Mouse (Mus musculus): ENCODE data around the gene Kif28. TPM values are rescaled to one million over a fixed set of nuclear protein-coding genes. Genes with fewer than 3 reads are reported as not detected.
"Not testable (repeated sequence)": the region's sequence is repeated elsewhere in the genome, so short reads cannot be mapped to it uniquely, and the experiment has no call there.

The Kif28 gene
- polyA plus RNA-seq, 1 experiment from 2014 or later: not detected

- ATAC-seq (no peak), DNase-seq (ENCODE audit: low spot score) (no peak)
- no peak overlapping the region for H3K27ac ChIP-seq (ENCODE audit: low read depth, low read length)
- WGBS: 89% methylated on average over 3 of the region's 3 CpGs
- no peak overlapping the region for H3K4me2 ChIP-seq (ENCODE audit: low read length)
- no peaks in the 10 kb centered on the region for H3K4me1 ChIP-seq (ENCODE audit: control insufficient read depth, insufficient read depth, low read length)
- H3K36me3 ChIP-seq (ENCODE audit: control insufficient read depth, insufficient read depth, low read length): peaks cover 49% of the 10 kb centered on the region
- H3K9me3 ChIP-seq (replicated peaks; ENCODE audit: control insufficient read depth, low read length): no peaks in the 10 kb centered on the region
- H3K4me3 ChIP-seq (ENCODE audit: low read depth, low read length): no peak overlapping the region
- no peak overlapping the region for H3K9ac ChIP-seq (ENCODE audit: low read length)
- H3K27me3 ChIP-seq (replicated peaks; ENCODE audit: control insufficient read depth, insufficient read depth, low read length): no peaks in the 10 kb centered on the region
These were observed 57.1 kb downstream of the Kif28 start for GRCm38 (mm10) chr1:179687966-179688365.

DNA sequence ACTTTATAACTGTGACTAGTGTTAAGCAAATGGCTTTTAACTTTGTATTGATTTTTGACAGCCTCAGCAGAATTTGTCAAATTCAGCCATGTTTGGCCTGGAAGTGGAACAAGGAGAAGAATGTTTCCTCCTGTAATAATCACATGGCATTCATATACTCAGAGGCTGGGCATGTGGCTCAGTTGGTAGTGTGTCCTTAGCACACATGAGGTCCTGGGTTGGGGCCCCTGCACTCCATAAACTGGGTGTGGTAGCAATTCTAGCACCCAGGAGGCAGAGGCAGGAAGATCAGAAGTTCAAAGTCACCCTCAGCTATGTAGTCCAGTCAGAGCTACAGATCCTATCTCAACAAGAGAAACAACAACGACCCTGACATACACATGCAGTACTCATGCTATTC is 57.8 kb downstream of the Kif28 start:
- 90% methylated on average over 1 of the region's 1 CpGs for WGBS
- no peak for ATAC-seq

DNA sequence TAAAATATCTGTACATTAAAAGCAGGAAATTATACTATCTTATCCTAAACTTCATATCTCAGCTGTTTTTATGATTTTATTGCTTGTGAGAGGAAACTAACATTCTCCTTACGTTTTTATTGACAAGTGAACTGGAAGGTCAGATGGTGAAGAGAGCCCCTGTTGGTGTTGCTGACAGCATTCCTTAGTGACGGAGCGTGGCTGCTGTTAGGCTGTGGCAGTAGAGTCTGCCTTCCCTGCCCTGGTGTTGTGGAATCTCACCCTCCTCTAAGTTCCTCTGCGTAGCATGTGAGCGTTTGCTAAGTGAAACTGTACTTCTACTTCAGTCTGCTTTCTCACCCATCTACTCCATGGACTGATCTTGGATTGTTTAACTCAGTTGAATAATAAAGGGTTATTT is 58.3 kb downstream of the Kif28 start:
- Histone ChIP-seq H3K4me3 (ENCODE audit: low read depth, low read length) (no peak overlapping the region), H3K36me3 (ENCODE audit: control insufficient read depth, insufficient read depth, low read length) (peaks cover 58% of the 10 kb centered on the region), H3K4me1 (ENCODE audit: control insufficient read depth, insufficient read depth, low read length) (no peaks in the 10 kb centered on the region), H3K27ac (ENCODE audit: low read depth, low read length) (no peak overlapping the region), H3K27me3 (replicated peaks; ENCODE audit: control insufficient read depth, insufficient read depth, low read length) (no peaks in the 10 kb centered on the region), H3K9me3 (replicated peaks; ENCODE audit: control insufficient read depth, low read length) (no peaks in the 10 kb centered on the region), H3K9ac (ENCODE audit: low read length) (no peak overlapping the region), H3K4me2 (ENCODE audit: low read length) (no peak overlapping the region)
- DNase-seq (ENCODE audit: low spot score) (no peak), ATAC-seq (no peak)
- 92% methylated on average over 5 of the region's 5 CpGs for WGBS

More for the DNA sequence above, 57.8 kb downstream of the Kif28 start:
- Histone ChIP-seq H3K9me3 (replicated peaks; ENCODE audit: control insufficient read depth, low read length) (no peaks in the 10 kb centered on the region), H3K27me3 (replicated peaks; ENCODE audit: control insufficient read depth, insufficient read depth, low read length) (no peaks in the 10 kb centered on the region), H3K27ac (ENCODE audit: low read depth, low read length) (no peak overlapping the region), H3K4me3 (ENCODE audit: low read depth, low read length) (no peak overlapping the region), H3K9ac (ENCODE audit: low read length) (no peak overlapping the region), H3K36me3 (ENCODE audit: control insufficient read depth, insufficient read depth, low read length) (peaks cover 53% of the 10 kb centered on the region), H3K4me1 (ENCODE audit: control insufficient read depth, insufficient read depth, low read length) (no peaks in the 10 kb centered on the region), H3K4me2 (ENCODE audit: low read length) (no peak overlapping the region)
- no peak for DNase-seq (ENCODE audit: low spot score)

- no peak overlapping the region for H3K9ac ChIP-seq (ENCODE audit: low read length)
- no peaks in the 10 kb centered on the region for H3K9me3 ChIP-seq (replicated peaks; ENCODE audit: control insufficient read depth, low read length)
- H3K4me2 ChIP-seq (ENCODE audit: low read length): no peak overlapping the region
- H3K36me3 ChIP-seq (ENCODE audit: control insufficient read depth, insufficient read depth, low read length): peaks cover 61% of the 10 kb centered on the region
- no peaks in the 10 kb centered on the region for H3K4me1 ChIP-seq (ENCODE audit: control insufficient read depth, insufficient read depth, low read length)
- H3K4me3 ChIP-seq (ENCODE audit: low read depth, low read length): no peak overlapping the region
- ATAC-seq (no peak), DNase-seq (ENCODE audit: low spot score) (no peak)
- 89% methylated on average over 6 of the region's 6 CpGs for WGBS
- no peak overlapping the region for H3K27ac ChIP-seq (ENCODE audit: low read depth, low read length)
- H3K27me3 ChIP-seq (replicated peaks; ENCODE audit: control insufficient read depth, insufficient read depth, low read length): no peaks in the 10 kb centered on the region
These were observed 58.7 kb downstream of the Kif28 start for GRCm38 (mm10) chr1:179686348-179686747.

DNA sequence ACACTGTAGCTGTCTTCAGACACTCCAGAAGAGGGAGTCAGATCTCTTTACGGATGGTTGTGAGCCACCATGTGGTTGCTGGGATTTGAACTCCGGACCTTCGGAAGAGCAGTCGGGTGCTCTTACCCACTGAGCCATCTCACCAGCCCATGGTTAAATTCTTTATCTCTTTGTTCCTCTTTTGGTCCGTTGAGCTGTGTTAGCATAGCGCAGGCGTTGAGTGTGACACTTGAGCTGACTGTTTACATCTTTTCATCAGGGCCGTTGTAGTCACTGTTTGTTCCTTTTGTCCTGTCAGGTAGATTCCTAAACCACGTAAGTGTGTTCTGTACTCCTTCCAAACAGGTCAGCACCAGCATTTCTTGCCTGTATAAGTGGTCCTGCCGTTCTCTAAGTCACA is 62.3 kb downstream of the Kif28 start:
- not testable (repeated sequence) for H3K4me2 ChIP-seq (ENCODE audit: low read length); H3K27ac ChIP-seq (ENCODE audit: low read depth, low read length); ATAC-seq; H3K27me3 ChIP-seq (replicated peaks; ENCODE audit: control insufficient read depth, insufficient read depth, low read length); H3K4me3 ChIP-seq (ENCODE audit: low read depth, low read length); H3K4me1 ChIP-seq (ENCODE audit: control insufficient read depth, insufficient read depth, low read length); DNase-seq (ENCODE audit: low spot score); H3K9ac ChIP-seq (ENCODE audit: low read length); H3K9me3 ChIP-seq (replicated peaks; ENCODE audit: control insufficient read depth, low read length)
- H3K36me3 ChIP-seq (ENCODE audit: control insufficient read depth, insufficient read depth, low read length): peaks cover 75% of the 10 kb centered on the region
- 92% methylated on average over 9 of the region's 10 CpGs for WGBS

DNA sequence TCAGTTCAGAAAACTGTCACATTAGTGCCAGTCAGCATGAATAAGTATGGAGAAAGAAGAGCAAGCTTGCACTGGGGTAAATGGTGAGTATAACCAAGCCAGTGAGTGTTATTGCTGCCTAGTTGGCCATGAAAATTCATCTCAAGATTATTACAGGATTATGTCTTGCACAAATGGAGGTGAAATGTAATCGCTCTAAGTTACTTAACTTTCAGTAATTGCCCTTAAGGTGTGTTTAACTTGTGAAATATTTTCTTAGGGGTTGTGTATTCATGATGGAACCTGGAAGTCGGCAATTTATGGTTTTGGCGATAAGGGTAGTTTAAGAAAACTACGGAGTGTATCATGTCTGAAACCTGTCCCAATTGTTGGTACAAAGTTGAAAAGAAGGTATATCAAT is 65.7 kb downstream of the Kif28 start:
- no peaks in the 10 kb centered on the region for H3K4me1 ChIP-seq (ENCODE audit: control insufficient read depth, insufficient read depth, low read length)
- no peak overlapping the region for H3K27ac ChIP-seq (ENCODE audit: low read depth, low read length)
- 96% methylated on average over 4 of the region's 4 CpGs for WGBS
- H3K27me3 ChIP-seq (replicated peaks; ENCODE audit: control insufficient read depth, insufficient read depth, low read length): no peaks in the 10 kb centered on the region
- no peak overlapping the region for H3K9ac ChIP-seq (ENCODE audit: low read length)
- DNase-seq (ENCODE audit: low spot score) (no peak), ATAC-seq (no peak)
- no peak overlapping the region for H3K4me3 ChIP-seq (ENCODE audit: low read depth, low read length)
- no peak overlapping the region for H3K4me2 ChIP-seq (ENCODE audit: low read length)
- H3K36me3 ChIP-seq (ENCODE audit: control insufficient read depth, insufficient read depth, low read length): peaks cover 66% of the 10 kb centered on the region
- no peaks in the 10 kb centered on the region for H3K9me3 ChIP-seq (replicated peaks; ENCODE audit: control insufficient read depth, low read length)

- H3K4me3 ChIP-seq (ENCODE audit: low read depth, low read length): no peak overlapping the region
These were observed 68.0 kb downstream of the Kif28 start for GRCm38 (mm10) chr1:179677031-179677430.

DNA sequence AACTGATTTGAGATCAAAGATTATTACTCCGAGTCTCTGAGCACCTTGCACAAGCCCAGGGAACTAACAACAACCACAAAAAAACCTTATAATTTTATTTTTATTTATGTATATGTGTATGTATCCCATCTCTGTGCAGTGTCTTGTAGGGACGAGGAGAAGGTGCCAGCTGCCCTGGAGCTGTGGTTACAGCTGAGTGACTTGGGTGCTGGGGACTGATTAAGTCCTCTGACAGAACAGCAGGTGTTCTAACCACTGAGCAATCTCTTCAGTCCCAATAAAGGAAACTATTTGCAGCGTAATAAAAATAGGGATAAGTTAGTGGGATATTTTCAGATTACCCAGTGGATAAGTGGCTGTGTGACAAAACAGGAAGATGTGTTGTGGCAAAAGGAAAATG is 70.7 kb downstream of the Kif28 start:
- H3K27me3 ChIP-seq (replicated peaks; ENCODE audit: control insufficient read depth, insufficient read depth, low read length): no peaks in the 10 kb centered on the region
- 91% methylated on average over 3 of the region's 3 CpGs for WGBS
- DNase-seq (ENCODE audit: low spot score) (no peak), ATAC-seq (no peak)
- no peak overlapping the region for H3K9ac ChIP-seq (ENCODE audit: low read length)
- H3K27ac ChIP-seq (ENCODE audit: low read depth, low read length): no peak overlapping the region
- peaks cover 45% of the 10 kb centered on the region for H3K36me3 ChIP-seq (ENCODE audit: control insufficient read depth, insufficient read depth, low read length)
- no peaks in the 10 kb centered on the region for H3K9me3 ChIP-seq (replicated peaks; ENCODE audit: control insufficient read depth, low read length)
- no peak overlapping the region for H3K4me2 ChIP-seq (ENCODE audit: low read length)
- H3K4me3 ChIP-seq (ENCODE audit: low read depth, low read length): no peak overlapping the region
- 0 out of 2 replicates have a peak, but pooled peaks cover under 1% of the 10 kb centered on the region for H3K4me1 ChIP-seq (ENCODE audit: control insufficient read depth, insufficient read depth, low read length)

More at GRCm38 (mm10) chr1:179677031-179677430, 68.0 kb downstream of the Kif28 start:
- Histone ChIP-seq H3K27me3 (replicated peaks; ENCODE audit: control insufficient read depth, insufficient read depth, low read length) (no peaks in the 10 kb centered on the region), H3K27ac (ENCODE audit: low read depth, low read length) (no peak overlapping the region), H3K4me1 (ENCODE audit: control insufficient read depth, insufficient read depth, low read length) (no peaks in the 10 kb centered on the region), H3K9me3 (replicated peaks; ENCODE audit: control insufficient read depth, low read length) (no peaks in the 10 kb centered on the region), H3K9ac (ENCODE audit: low read length) (no peak overlapping the region), H3K36me3 (ENCODE audit: control insufficient read depth, insufficient read depth, low read length) (peaks cover 64% of the 10 kb centered on the region), H3K4me2 (ENCODE audit: low read length) (no peak overlapping the region)
- ATAC-seq (no peak), DNase-seq (ENCODE audit: low spot score) (no peak)
- 89% methylated on average over 2 of the region's 2 CpGs for WGBS

DNA sequence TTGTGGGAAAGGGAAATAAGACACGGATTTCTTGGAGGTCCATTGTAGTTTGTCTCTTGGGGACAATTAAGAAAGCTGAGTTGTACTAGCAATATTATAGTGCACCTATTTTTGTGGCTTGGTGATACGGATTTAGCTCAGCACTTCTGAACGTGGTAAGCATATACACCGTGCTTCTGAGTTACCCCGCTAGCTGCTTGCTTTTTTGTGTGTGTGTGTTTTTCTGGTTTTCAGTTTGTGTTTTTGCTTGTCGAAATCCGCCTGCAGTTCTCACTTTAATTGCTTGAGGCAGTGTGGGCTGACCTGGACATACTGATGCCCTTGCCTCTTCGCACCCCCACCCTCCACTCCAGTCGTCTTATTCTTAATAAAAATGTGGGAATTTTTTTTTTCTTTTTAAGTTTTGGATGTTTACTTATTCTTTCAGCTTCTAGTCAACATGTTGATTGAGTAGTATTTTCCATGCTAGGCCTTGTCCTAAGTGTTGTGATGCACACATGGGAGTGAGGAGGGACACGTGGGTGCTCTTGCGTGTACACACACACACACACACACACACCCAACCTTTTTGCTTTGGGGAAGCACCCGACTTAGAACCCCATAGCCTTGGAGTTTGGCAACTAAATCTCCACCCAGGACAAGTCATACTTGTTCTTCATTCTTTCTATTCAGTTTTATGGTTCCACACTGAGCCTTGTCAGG is 76.1 kb downstream of the Kif28 start:
- DNase-seq (ENCODE audit: low spot score) (peak; percentile 35), ATAC-seq (peak; percentile 10; the same call in 1 of the 2 replicates)
- WGBS: 18% methylated on average over 12 of the region's 12 CpGs
- Histone ChIP-seq H3K36me3 (ENCODE audit: control insufficient read depth, insufficient read depth, low read length) (peaks cover 15% of the 10 kb centered on the region), H3K27ac (ENCODE audit: low read depth, low read length) (no peak overlapping the region), H3K9me3 (replicated peaks; ENCODE audit: control insufficient read depth, low read length) (no peaks in the 10 kb centered on the region), H3K27me3 (replicated peaks; ENCODE audit: control insufficient read depth, insufficient read depth, low read length) (no peaks in the 10 kb centered on the region), H3K4me1 (ENCODE audit: control insufficient read depth, insufficient read depth, low read length) (peaks cover 5% of the 10 kb centered on the region; the same call in 1 of the 2 replicates), H3K4me2 (ENCODE audit: low read length) (peak overlapping the region; percentile 69), H3K9ac (ENCODE audit: low read length) (peak overlapping the region; percentile 90), H3K4me3 (ENCODE audit: low read depth, low read length) (peak overlapping the region; percentile 86)
